19 mouse cellular contexts compared by ENCODE assay signal in the genomic region with DNA sequence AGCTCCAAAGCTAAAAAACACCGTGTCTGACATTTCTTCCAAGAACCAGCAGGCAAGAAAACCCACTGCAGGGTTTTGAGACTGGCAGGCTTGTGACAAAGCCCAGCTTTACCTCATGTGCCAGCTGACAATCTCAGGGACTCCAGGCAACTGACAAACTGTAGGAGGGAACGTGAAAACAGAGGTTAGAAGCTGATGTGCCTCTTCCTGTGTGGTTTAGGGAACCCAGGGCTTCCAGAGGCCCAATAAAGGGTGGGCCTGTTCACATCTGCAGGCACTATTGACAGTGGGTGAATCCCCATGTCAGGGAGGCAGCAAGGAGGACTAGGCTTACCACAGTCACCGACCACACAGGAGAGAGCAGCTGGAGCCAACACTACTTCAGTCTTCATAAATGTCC.
DNase-seq lines count a peak whose midpoint lies in the region; ATAC-seq and TF ChIP-seq lines count a peak whose summit lies in the region.
"Had no signal": no experiment of that assay in that cellular context is flagged by ENCODE, and none has a peak within 500 bp of the region (broad histone marks: within the 10 kb centered on the region; RNA-seq: fewer than 3 reads in every experiment).

No protein-coding gene starts in this region.

- H3K4me1 ChIP-seq in heart, embryonic 16.5 days (ENCODE audit: control insufficient read depth, insufficient read depth, low read length), result no peaks in the 10 kb centered on the region
- H3K4me1 ChIP-seq in heart, embryonic 12.5 days (replicated peaks), result no peaks in the 10 kb centered on the region
- H3K4me1 ChIP-seq in MEL (ENCODE audit: control insufficient read depth in 1 of 2, insufficient read depth in 2 of 2, low read length in 2 of 2), result no peaks in the 10 kb centered on the region
- H3K4me1 ChIP-seq in kidney, embryonic 16.5 days (ENCODE audit: insufficient read depth, low read length), result no peaks in the 10 kb centered on the region
- H3K4me1 ChIP-seq: kidney, embryonic 15.5 days had no signal

- peak in 1 of 2 experiments; percentile 21; a peak in 1 of 4 replicates for TF ChIP-seq EP300 in MEL (IDR thresholded peaks at IDR 0.05; ENCODE audit: low read depth in 1 of 2, low read length in 2 of 2)

- H3K79me2 ChIP-seq in MEL (ENCODE audit: control insufficient read depth, insufficient read depth, low read length, poor library complexity), result no peaks in the 10 kb centered on the region

- no peaks in the 10 kb centered on the region for H3K27me3 ChIP-seq in heart, embryonic 16.5 days (ENCODE audit: control insufficient read depth, insufficient read depth, low read length)
- H3K27me3 ChIP-seq in heart, embryonic 12.5 days (replicated peaks), result no peaks in the 10 kb centered on the region
- no peaks in the 10 kb centered on the region for H3K27me3 ChIP-seq in MEL (ENCODE audit: control insufficient read depth in 1 of 2, insufficient read depth in 2 of 2, low read length in 2 of 2)
- no peaks in the 10 kb centered on the region for H3K27me3 ChIP-seq in kidney, embryonic 16.5 days (ENCODE audit: insufficient read depth, low read length)
- H3K27me3 ChIP-seq: kidney, embryonic 15.5 days had no signal

- H3K27ac ChIP-seq in heart, embryonic 16.5 days (ENCODE audit: low read length), result no peak overlapping the region
- no peak overlapping the region for H3K27ac ChIP-seq in heart, embryonic 12.5 days (ENCODE audit: poor library complexity, severe bottlenecking)
- H3K27ac ChIP-seq in MEL (ENCODE audit: control insufficient read depth, low read depth, low read length), result no peak overlapping the region
- H3K27ac ChIP-seq in kidney, embryonic 16.5 days (ENCODE audit: low read length), result no peak overlapping the region
- H3K27ac ChIP-seq: hindbrain, postnatal 0 days; kidney, embryonic 15.5 days; liver, embryonic 14.5 days had no signal

- H3K36me3 ChIP-seq in heart, embryonic 16.5 days (ENCODE audit: control insufficient read depth, insufficient read depth), result no peaks in the 10 kb centered on the region
- H3K36me3 ChIP-seq in heart, embryonic 12.5 days, result no peaks in the 10 kb centered on the region
- H3K36me3 ChIP-seq in MEL (ENCODE audit: control insufficient read depth in 1 of 2, insufficient read depth in 2 of 2, low read length in 2 of 2), result no peaks in the 10 kb centered on the region
- H3K36me3 ChIP-seq in kidney, embryonic 16.5 days (ENCODE audit: insufficient read depth, low read length), result no peaks in the 10 kb centered on the region
- H3K36me3 ChIP-seq: G1E; kidney, embryonic 15.5 days had no signal

- no peak overlapping the region for H3K4me3 ChIP-seq in heart, embryonic 16.5 days (ENCODE audit: low read length)
- no peak overlapping the region for H3K4me3 ChIP-seq in heart, embryonic 12.5 days
- no peak overlapping the region for H3K4me3 ChIP-seq in MEL (ENCODE audit: control insufficient read depth in 1 of 2, insufficient read depth in 1 of 2, low read depth in 2 of 2, low read length in 2 of 2)
- H3K4me3 ChIP-seq in kidney, embryonic 16.5 days (ENCODE audit: low read length), result no peak overlapping the region
- H3K4me3 ChIP-seq: kidney, embryonic 15.5 days; myocyte had no signal

- no peak for TF ChIP-seq POLR2A in MEL (IDR thresholded peaks at IDR 0.05; ENCODE audit: control insufficient read depth in 1 of 2, insufficient read depth in 1 of 2, low read depth in 1 of 2, low read length in 2 of 2, poor library complexity in 1 of 2)

- peak; percentile 22 for DNase-seq in MEL (ENCODE audit: low read depth, low spot score)
- peak; percentile 45 for DNase-seq in thymus, postnatal 14 days
- DNase-seq in kidney, adult 11 months, result no peak
- DNase-seq in gastrocnemius, postnatal 10 days, result no peak
- DNase-seq: adrenal gland, postnatal 14 days; cerebellum, postnatal 25 days; lung, postnatal 10 days; retina, postnatal 1 day had no signal

- H3K4me2 ChIP-seq in heart, embryonic 16.5 days (ENCODE audit: low read depth, low read length), result no peak overlapping the region
- H3K4me2 ChIP-seq in heart, embryonic 12.5 days, result no peak overlapping the region
- no peak overlapping the region for H3K4me2 ChIP-seq in kidney, embryonic 16.5 days (replicated peaks; ENCODE audit: low read depth, low read length)
- H3K4me2 ChIP-seq: kidney, embryonic 15.5 days; midbrain, embryonic 11.5 days had no signal

- TF ChIP-seq CTCF in MEL (IDR thresholded peaks at IDR 0.05 in 2 of 3, conservative IDR thresholded peaks at IDR 0.05 in 1 of 3; ENCODE audit: control insufficient read depth in 1 of 3, insufficient read depth in 1 of 3, low read depth in 2 of 3, low read length in 3 of 3, poor library complexity in 1 of 3, severe bottlenecking in 1 of 3), result no peak

- no peaks in the 10 kb centered on the region for H3K9me3 ChIP-seq in heart, embryonic 16.5 days (replicated peaks; ENCODE audit: control insufficient read depth, low read length)
- no peaks in the 10 kb centered on the region for H3K9me3 ChIP-seq in heart, embryonic 12.5 days (replicated peaks)
- no peaks in the 10 kb centered on the region for H3K9me3 ChIP-seq in MEL (replicated peaks; ENCODE audit: insufficient read depth, low read length)
- no peaks in the 10 kb centered on the region for H3K9me3 ChIP-seq in kidney, embryonic 16.5 days (ENCODE audit: low read length)
- H3K9me3 ChIP-seq: G1E; kidney, embryonic 15.5 days had no signal

- ATAC-seq in heart, embryonic 16.5 days (replicated peaks; ENCODE audit: extremely low read depth, insufficient read depth, low FRiP score), result peak; percentile 49; the same call in 1 of the 2 replicates
- ATAC-seq in heart, embryonic 12.5 days (ENCODE audit: insufficient number of reproducible peaks, low FRiP score), result no peak
- peak; percentile 70 for ATAC-seq in granulocyte monocyte progenitor cell, adult 5-6 weeks (replicated peaks; ENCODE audit: poor library complexity, severe bottlenecking)
- ATAC-seq in kidney, embryonic 16.5 days (ENCODE audit: low FRiP score, low TSS enrichment), result no peak
- ATAC-seq: forebrain, embryonic 14.5 days; hindbrain, postnatal 0 days had no signal

- H3K9ac ChIP-seq in heart, embryonic 16.5 days (ENCODE audit: low read length), result no peak overlapping the region
- H3K9ac ChIP-seq in heart, embryonic 12.5 days, result no peak overlapping the region
- H3K9ac ChIP-seq in MEL (ENCODE audit: control insufficient read depth, low read depth, low read length, poor library complexity, severe bottlenecking), result no peak overlapping the region
- H3K9ac ChIP-seq in kidney, embryonic 16.5 days (replicated peaks; ENCODE audit: low read length), result no peak overlapping the region
- H3K9ac ChIP-seq: kidney, embryonic 15.5 days; liver, embryonic 14.5 days had no signal

- no peak for TF ChIP-seq RAD21 in MEL (IDR thresholded peaks at IDR 0.05; ENCODE audit: low read depth, low read length)

- 59% methylated on average over 3 of the region's 3 CpGs for WGBS in heart, embryonic 16.5 days
- 51% methylated on average over 3 of the region's 3 CpGs for WGBS in heart, embryonic 12.5 days
- WGBS in kidney, embryonic 16.5 days, result 54% methylated on average over 3 of the region's 3 CpGs

TF ChIP-seq in MEL, 35 proteins besides CTCF, POLR2A, EP300 and RAD21:
- no peak for TF ChIP-seq CHD1 (IDR thresholded peaks at IDR 0.05; ENCODE audit: low read depth, low read length)
- TF ChIP-seq MYB (IDR thresholded peaks at IDR 0.05; ENCODE audit: low read depth, low read length), result no peak
- TF ChIP-seq TCF12 (IDR thresholded peaks at IDR 0.05; ENCODE audit: low read depth, low read length), result no peak
- no peak for TF ChIP-seq ZNF384 (IDR thresholded peaks at IDR 0.05; ENCODE audit: low read depth, low read length)

Comparison
In these comparisons a context has a peak if more than half of its experiments do, and no peak if none do; other contexts are left out.
1. ATAC-seq: peak in heart, embryonic 16.5 days (single experiment) and granulocyte monocyte progenitor cell, adult 5-6 weeks (single experiment); none in heart, embryonic 12.5 days (single experiment) and kidney, embryonic 16.5 days (single experiment).
2. DNase-seq: peak in MEL (single experiment) and thymus, postnatal 14 days (single experiment); none in kidney, adult 11 months (single experiment) and gastrocnemius, postnatal 10 days (single experiment).